Mouse (Mus musculus): ENCODE data around the gene Lrmda.

The Lrmda gene

DNA sequence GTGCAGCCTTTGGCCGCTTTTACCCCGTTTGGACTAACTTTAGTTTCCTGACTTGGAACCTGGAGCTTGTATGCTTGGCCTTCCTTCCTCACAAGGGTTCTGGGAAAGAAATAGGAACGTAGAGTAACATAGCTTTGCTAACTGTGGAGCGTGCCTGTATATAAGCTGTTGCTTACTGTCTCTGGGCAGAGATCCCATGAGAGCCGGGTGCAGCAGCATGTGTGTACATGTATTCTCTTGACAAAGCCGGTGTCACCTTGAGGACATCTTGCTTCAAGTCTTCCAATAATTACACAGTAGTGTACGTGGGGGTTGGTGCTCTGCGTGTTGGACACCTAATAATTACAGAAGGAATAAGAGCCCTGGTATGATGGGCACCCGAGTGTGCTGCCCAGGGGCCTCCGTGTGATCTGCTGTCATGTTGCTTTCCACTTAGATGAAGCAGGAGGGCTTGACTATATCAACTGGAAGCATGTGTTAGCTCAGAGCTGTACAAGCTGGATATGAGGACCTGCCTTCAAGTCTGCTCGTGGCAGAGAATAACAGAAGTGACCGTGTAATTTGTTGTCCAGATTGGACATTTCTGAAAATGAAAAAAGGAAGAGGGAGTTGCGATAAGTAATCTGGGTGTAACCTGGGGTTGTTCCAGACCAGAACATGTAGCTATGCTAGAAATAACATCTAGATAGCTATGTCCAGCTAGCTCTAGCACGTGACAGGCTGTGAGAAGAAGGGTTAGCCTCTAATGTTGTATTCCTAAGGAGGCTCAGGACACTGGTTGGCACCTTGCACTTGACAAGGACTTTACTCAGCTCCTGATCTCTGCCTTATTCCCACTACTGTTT lies 82.7 kb downstream of the Lrmda start:
- DNase-seq = no peak

DNA sequence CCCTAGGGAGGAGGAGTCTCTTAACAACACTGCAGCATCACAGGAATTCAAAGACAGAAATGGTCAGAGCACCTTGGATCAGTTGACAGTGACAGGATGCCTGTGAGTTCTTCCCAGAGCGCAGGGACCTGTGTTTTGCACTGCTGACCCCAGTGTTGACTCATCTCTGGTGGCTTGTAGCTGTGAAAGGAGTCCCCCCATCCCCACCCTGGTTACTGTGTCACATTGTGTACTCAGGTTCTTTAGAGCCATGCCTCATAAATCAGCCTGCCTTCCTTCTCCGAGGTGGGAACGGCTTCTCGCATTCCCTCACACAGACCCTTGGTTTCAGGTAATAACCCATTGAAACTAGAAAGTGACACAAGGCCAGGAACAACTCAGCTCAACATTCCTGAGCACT lies 86.3 kb downstream of the Lrmda start:
- no peak for DNase-seq

DNA sequence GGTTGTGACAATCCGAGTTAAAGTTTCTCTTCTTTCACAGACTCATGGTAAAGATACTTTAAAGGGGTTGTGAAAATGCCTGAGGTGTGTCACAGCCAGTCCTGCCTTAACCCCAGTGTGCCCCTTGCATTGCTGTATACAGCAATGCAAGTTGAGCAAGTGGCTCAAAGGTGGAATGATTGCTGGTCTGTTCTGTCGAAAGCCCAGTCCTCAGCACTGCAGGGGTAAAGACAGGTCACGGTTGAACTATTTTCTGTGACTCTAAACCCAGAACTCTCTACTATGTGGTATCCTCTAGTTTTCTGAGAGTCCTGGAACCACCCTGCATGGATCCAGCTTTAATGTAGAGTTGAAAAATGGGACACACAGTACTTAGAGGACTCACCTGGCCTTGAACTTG lies 87.3 kb downstream of the Lrmda start:
- peak; percentile 9 for DNase-seq

DNA sequence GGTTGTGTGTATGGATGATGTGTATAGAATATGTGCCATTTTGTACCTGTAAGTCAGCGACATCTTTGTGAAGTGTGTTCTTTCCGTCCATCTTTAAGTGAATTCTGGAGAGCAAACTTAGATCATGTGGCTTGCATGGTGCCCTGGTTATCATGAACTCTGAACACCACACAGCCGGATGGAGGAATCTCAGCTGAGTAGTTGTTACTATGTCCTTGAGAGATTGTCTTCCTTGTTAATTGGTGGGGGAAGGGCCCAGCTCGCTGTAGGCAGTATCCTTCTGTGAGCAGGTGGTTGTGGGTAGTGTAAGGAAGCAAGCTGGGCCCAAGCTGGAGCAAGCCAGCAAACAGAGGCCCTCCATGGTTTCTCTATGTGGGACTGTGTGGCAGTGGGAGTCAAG lies 89.9 kb downstream of the Lrmda start:
- DNase-seq = no peak

DNA sequence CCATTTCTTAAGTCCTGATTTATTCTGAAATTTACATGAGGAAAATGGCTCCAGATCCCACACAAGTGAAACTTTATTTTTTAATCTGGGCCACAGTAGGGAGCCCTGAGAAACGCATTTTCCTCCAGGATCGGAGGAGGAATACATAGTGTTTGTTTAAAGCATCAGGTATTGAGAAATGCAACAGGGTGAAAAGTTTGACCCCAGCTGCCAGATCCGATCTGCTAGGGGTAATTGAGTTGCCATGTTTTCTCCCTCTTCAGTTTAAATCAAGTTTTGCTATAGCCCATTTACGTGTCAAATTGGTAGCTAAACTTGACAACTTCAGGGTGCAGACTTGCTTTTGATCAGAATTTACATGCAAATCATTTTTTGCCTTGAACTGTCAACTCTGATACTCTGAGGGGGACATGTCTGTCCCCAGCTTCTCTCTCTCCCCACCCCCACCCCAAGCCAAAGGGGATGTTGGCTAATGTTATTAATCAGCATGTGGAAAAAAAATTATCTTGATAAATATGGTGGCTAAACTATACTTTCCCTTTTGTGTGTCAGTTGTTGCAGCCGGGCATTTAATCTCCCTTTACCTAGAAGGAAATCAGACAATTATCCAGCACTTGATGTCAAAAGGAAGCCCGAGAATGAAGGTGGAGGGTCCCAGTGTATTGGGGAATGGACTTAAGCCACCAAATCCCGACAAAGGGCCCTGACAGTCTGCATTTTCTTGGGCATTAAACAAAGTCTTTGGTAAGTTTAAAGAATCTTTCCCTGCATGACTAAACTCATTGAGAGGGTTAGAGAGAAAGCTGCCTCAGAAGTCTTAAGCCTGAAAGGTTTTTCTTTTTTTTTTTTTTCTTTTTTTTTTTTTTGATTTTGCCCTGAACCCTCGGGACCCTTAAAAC lies 94.2 kb downstream of the Lrmda start:
- no peak for DNase-seq

DNA sequence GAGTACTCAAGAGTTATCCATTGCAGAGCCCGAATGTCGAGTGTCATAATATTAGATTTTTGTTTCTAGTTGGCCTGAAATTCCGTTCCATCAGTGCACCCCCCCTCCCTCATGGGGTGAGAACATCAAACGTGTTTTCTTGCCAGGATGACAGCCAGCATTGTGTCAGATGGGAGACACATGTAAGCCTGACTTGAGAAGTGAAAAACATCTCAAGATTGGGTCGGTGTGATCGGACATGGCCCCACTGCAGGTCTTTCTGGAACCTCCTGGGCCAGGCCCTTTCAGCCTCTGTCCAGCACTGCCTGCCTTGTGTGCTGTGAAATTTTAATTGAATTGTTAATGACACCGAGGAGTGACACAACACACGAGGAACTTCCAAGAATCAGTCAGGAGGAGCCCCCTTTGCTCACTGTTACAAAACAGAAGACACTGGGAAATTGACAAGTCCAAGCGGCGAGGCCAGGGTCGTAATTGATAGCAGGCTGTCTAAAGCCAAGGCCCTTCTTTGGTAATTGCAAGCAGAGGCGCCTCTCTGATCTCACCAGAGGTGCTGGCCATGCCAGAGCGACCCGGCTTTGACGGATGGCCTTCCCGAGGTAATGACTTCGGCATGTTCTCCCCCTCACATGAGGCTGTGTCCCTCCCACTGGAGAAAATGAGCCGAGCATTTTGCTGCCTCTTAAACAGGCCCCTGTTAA lies 95.3 kb downstream of the Lrmda start:
- no peak for DNase-seq

DNA sequence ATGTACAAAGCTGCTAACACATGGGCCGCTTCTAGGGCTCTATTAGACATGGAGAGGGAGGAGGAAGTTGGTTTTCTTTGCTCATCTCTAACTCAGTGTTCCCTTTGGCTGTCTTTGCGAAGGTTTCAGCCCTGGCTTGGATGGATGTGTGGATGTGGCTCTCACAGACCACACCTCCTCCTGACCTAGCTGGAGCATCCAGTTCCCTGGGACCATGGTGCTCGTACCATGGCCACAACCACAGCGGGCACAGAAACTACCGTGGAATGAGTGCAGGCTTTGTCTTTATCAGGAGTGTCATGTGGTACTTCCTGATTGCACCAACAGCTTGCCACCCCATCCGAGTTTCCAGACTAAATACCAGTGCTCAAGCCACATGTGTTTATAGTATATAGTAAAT lies 98.6 kb downstream of the Lrmda start:
- no peak for DNase-seq

DNA sequence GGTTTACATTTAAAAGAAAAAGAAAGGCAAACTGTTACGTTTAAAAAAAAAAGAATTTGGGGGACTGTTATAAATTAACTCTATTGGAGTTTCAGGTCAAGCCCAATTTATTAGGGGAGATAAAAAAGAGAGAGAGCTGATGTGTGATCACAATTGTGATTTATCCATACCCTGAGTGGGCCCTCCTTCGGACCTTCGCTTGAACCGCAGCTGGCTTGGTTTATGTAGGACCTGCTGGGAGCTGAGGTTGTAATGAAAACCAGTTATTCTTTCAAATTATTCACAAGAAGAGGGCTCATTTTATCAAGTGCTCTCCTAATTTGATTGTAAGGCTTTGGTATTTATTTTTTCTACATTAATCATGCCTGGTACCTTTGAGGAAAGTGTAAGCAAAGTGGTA lies 99.0 kb downstream of the Lrmda start:
- no peak for DNase-seq

DNA sequence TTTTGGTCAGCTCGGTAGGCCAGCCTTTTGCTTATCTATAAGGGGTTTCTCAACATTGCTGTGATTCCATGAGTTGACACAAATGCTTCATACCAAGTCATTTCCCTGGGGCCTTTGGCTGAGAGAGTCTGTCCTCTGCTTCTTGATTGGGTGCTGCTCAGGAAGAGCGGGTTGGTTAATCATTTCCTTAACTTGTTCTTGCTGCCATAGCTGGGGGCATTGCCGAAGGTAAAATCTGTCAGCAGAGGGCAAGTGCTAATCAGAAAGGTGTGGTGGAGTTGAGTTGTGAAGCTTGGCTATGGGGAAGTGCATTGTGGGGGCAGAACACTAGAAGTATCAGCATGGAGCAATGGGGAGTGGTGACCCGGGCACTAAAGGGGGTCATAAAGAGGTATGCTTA lies 106.8 kb downstream of the Lrmda start:
- peak; percentile 34 for DNase-seq

DNA sequence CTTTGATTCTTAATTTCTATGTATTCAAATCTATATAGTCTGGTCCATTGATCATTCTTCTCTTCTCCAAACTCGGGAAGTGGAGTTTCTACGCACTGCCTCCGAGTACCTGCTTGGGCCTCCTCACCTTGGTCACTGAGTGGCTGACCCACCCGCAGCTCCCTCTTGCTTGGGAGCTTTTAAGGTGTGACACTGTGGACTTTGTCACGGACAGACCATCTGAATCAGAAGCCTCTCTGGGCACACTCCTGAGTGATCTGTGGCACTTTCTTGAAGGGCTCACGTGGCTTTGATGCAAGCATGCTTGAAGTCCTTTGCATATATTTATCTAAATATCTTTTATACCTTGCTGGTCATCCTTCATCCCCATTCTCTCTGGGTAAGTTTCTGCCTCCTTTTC lies 107.3 kb downstream of the Lrmda start:
- peak; percentile 33 for DNase-seq

DNA sequence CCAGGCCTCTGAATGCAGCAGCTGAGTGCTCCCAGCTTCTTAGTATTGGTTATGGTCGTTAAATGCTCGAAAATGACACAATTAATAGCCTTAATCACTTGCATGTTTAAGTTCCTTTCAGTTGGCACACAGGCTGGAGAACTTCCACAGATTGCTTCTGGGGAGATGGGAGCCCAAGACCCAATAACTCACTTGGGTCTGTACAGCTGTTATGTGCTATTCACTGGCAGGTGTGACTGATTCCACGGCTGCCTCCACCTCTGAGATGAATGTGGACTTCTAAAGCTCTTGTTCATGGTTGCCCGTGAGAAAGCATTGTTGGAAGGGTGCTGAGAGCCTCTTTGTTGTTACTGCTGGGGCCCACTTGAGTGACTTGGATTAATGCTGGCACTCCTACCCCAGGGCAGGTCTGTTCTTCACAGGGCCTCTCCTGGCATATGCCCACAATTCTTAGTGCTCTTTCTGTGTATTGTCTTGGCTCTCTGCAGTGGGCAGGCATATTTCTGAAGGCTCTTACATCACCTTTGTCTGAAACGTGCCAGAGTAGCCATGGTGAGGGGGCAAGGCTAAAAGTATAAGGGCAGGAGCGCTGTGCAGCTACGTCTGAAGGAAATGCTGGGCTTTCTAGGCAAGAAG lies 111.6 kb downstream of the Lrmda start:
- DNase-seq = no peak

DNA sequence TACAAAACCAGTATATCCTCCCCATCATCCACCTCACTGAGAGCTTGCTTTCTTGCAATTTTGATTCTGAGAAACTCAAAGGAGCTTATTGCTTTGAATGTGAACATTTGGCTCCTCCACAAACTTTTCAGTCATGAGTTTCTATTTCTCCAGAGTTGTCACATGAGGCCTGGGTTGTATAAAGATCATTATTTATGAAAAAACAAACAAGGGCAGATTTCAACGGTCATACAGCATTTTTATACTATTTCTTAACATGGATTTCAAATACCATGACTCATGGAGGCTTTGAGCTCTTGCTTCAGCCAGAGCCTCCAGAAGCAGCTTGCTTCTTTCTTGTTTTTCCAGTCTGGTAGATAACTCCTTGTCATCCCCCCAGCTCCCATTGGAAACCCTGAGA lies 119.8 kb downstream of the Lrmda start:
- no peak for DNase-seq

DNA sequence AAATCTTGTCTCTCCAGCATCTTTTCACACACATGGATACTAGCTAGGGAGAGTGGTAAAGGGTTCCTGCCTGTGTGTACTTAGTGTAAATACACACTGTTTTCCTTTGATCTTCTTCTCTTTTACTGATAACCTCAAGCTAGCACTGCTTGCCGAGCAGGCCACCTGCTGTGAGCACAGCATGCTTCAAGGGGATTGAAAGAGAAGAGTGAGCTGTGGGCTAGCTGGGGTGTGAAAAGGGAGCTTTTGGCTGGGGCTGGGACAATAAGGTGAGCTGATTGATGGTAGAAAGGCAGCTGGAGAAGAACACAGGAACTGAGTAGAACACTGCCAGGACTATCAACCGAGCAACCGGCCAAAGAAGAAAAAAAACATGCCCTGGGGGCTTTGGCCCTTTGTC lies 124.5 kb downstream of the Lrmda start:
- no peak for DNase-seq

DNA sequence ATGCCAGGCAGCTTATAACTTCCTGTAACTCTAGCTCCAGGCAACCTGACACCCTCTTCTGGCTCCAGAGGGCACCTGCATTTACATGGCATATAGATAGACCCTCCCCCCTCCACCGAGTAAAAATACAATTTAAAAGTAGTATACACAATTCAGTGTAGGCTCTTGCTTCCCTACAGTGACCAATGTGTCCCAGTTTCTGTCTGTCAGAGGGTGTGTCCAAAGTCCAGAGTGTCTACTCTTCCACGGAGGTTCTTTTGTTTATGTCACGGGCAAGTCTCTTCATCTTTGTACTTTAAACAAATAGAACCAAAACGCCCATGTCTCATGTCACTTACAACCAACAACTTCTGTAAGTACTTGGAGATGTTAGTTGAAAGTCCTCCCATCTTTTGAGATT lies 126.4 kb downstream of the Lrmda start:
- DNase-seq = no peak

DNA sequence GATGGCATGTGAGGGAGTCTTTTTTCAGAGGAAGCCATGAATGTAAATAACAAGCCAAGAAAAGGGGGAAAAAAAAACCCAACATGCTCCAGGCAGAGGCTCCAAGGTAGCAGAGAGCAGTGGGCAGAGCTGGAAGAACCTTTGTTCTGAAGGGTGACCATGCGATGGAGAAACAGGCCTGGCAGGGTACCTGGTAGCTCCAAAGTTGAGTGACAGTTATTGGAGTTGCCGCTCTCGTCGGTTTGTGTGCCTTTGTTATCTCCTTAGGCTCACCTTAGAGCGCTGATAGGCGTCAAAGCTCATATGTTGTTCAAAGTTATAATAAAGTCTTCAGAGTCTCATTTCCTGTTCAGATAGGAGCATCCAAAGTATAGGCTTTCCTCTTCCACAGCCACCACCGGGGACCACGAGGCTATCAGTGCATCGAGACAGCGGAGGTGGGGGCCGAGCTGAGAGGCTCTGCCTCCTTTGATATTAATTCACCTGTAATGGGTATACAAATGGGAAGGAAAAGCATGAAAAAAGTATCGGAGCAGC lies 127.1 kb downstream of the Lrmda start:
- no peak for DNase-seq

DNA sequence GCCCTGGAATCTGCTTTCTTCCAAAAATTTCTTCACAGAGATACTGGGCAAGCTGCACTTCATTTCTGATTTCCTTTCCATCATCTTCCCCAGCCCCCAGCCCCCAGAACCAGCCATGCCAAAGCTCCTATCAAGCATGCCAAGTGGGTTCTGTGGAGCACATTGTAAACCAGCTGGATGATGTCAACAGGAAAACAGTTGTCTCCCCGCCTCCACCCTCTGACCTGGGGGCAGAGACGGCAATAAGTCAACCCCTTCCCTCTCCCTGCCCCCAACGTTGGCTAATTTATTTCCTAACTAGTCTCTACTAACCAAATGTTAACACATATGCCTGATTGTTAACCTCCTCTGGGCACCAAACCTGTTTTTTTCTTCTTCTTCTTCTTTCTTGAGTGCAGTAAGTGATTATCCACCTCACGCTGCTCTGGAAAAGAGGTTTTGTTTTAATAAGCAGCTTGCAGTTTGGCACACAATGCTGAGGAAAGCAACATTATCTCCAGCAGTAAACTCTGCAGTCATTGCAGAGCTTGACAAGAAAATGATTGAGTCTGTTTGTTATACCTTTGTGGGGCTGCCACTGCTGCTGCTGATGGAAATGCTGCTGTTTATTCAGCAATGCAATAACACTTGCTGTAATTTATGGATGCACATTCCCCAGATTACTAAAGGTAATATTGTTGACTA lies 128.0 kb downstream of the Lrmda start:
- DNase-seq = no peak

DNA sequence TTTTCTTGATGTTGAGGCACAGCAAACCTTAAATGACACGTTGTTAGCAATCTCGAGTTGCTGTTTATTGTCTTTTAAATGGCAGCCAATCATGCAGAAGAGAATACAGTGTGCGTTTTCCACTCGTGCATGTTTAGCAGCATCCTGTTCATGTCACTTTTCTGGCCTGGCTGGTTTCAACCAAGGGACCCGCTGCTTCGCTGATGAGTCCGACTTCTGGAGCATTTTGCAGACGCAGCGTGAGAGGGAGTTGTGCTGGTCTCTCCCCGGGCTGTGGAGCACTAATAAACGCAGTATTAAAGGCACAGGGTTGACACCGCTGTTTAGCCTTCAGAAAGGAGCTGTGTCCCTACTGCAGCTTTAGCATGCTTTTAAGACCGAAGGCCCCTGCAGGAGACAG lies 133.2 kb downstream of the Lrmda start:
- no peak for DNase-seq

DNA sequence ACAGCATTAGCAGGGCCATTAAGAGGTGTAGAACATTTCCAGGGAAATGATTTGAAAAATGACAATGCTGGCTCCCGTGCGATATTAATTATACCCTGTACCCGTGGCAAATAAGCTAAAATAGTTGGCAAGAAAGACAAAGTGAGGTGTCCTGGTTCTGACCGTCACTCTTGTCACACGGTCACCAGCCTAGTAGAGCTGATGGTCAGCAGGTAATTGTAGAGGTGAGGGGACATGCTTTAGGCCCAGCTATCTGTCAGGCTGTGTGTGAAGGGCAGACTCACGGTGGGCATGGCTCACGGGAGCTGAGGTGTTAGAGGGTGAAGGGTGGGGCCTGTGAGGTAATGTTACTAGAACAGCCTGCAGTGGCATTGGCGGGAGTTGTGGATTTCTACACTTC lies 134.6 kb downstream of the Lrmda start:
- no peak for DNase-seq

DNA sequence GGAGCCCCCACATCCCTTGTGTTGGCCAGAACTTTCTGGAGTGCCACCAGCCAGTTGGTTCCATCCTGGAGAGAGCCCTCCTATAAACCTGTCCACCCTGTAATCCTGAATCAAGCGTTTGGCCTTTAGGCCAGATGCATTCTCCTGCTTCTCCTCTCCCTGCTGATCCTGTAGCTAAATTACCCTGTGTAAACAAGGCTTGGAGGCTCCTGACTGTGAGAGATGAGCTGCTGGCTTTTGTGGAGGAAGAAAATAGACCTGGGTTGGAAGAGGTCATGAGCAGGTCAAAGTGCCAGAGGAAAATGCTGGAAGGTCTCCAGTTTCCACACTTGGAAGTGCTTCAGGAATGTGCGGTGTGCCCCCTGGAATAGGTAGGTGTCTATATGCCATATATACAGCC lies 135.5 kb downstream of the Lrmda start:
- DNase-seq = no peak

DNA sequence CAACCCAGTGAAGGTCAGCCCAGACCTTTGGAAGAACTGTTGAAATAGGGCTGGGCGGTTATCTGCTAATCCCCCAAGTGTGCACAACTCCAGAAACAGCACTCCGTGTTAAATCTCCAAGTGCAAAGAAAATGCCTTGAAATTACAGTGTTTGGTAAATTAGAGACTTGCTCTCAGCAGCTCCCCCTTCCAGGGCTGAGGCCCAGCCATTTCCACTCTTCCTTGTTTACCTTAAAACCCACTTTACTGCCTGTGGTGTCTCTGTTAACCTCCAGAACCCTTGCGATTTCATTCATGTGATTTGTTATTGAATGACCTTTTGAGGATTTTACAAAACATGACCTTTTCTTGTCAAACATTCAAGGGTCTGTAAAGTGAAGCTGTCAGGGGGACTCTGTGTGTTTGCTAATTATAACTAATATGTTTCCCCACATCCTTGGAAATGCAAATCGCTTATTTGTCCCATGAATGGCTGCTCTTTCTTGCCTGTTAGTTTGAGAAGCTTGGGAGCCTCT lies 136.1 kb downstream of the Lrmda start:
- DNase-seq = no peak

DNA sequence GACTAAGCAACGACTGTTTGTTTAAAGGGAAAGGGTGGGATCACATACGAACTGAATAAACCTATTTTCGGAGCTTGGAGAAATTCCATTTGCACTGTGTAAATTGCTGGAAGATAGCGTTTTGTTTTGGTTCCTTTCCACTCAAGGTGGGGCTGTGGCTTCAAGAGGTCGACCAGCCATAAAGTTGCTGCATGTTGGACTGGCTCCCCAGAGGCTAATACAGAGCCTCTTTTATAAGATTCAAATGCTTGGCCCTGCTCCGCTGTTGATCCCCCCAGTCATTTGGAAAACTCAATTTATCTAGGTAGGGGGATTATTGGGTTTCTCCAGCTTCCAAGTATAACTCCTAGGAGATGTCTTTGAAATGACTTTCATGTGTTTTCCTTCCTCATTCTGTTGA lies 137.5 kb downstream of the Lrmda start:
- DNase-seq = no peak

DNA sequence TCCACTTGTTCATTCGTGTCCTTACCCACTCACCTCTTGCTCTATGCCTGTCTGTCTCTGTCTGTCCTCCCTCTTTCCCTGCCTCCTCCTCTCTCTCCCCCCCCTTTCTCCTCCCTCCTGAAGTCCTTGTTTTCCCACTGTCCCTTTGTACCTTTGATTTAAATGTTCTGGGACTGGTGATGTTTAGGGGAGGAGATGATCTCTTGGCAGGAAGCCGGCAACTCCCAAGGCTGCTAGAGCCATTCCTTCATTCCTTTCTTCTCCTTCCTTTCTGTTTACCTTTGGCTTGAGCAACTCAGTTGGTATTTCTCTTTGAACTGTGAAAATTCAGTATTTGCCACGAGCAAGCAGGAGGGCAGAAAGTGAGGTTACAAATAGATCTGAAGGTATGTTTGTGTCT lies 141.9 kb downstream of the Lrmda start:
- DNase-seq = peak; percentile 34
